Mouse (Mus musculus) limb, embryonic 14.5 days (tissue): ENCODE results near the gene Stag1. TPM values are rescaled to one million over a fixed set of nuclear protein-coding genes. Genes with fewer than 3 reads are reported as not detected.
A peak's percentile ranks its signal among the peaks of the same experiment; 100 is the strongest.

Source experiments
- ATAC-seq: fragments of 200-750 bp; cut with Nextera tagmentation; 2 replicates; pipeline ENCODE4 v1.8.0; 2017; ENCODE audit warnings: low read depth, moderate number of reproducible peaks, moderate TSS enrichment; ENCODE audit not compliant: low FRiP score
- DNase-seq: peaks from one replicate; pipeline ENCODE4 v3.0.0-alpha.2; 2015; ENCODE audit warnings: low spot score
- H3K27ac ChIP-seq: fragments of 300-500 bp; sonication (generic); replicated peaks from 2 replicates; pipeline ENCODE4 v1.5.1; 2014; ENCODE audit warnings: low read depth, mild to moderate bottlenecking, low read length, moderate library complexity, mixed read lengths
- H3K27me3 ChIP-seq: fragments of 300-500 bp; sonication (generic); 2 replicates; pipeline ENCODE4 v1.6.1; 2014; ENCODE audit warnings: low read length, mixed read lengths; ENCODE audit not compliant: control insufficient read depth, insufficient read depth
- H3K36me3 ChIP-seq: fragments of 300-500 bp; sonication (generic); 2 replicates; pipeline ENCODE4 v1.6.1; 2014; ENCODE audit warnings: mild to moderate bottlenecking, low read length, moderate library complexity, mixed read lengths; ENCODE audit not compliant: control insufficient read depth, insufficient read depth
- H3K4me1 ChIP-seq: fragments of 300-500 bp; sonication (generic); 2 replicates; pipeline ENCODE4 v1.6.1; 2014; ENCODE audit warnings: antibody characterized with exemption, low read length, mixed read lengths; ENCODE audit not compliant: control insufficient read depth, insufficient read depth
- H3K4me2 ChIP-seq: fragments of 300-500 bp; sonication (generic); replicated peaks from 2 replicates; pipeline ENCODE4 v1.6.1; 2014; ENCODE audit warnings: low read depth, mild to moderate bottlenecking, low read length, moderate library complexity; ENCODE audit not compliant: severe bottlenecking
- H3K4me3 ChIP-seq: fragments of 300-500 bp; sonication (generic); replicated peaks from 2 replicates; pipeline ENCODE4 v1.5.1; 2014; ENCODE audit warnings: low read length
- H3K9ac ChIP-seq: fragments of 300-500 bp; sonication (generic); 2 replicates; pipeline ENCODE4 v1.6.1; 2014; ENCODE audit warnings: mild to moderate bottlenecking, low read depth, low read length, moderate library complexity; ENCODE audit not compliant: severe bottlenecking
- H3K9me3 ChIP-seq: fragments of 300-500 bp; sonication (generic); 2 replicates; pipeline ENCODE4 v1.6.1; 2016; ENCODE audit warnings: low read length; ENCODE audit not compliant: control insufficient read depth
- POLR2A ChIP-seq: fragments of 200-500 bp; IDR thresholded peaks from 2 replicates; pipeline ENCODE4 v1.8.0; 2012; ENCODE audit warnings: inconsistent platforms, mild to moderate bottlenecking, moderate library complexity, borderline replicate concordance; ENCODE audit not compliant: insufficient read depth, insufficient read length; ENCODE audit errors: extremely low read depth
- WGBS: fragments of 180-500 bp; shearing (Covaris S2); extraction: QIAGEN DNeasy Blood & Tissue Kit; methylation state at CpG from one replicate; pipeline ENCODE4 v1.1.7; 2014; 5-methylcytosine and 5-hydroxymethylcytosine counted together
- polyA plus RNA-seq, 2 experiments: library from polyadenylated mRNA; depleted of rRNA in 1 of 2; stranded (reverse) in 1 of 2; unstranded in 1 of 2; fragments of >200 nt; fragmentation: Nextera tagmentation in 1 of 2; extraction: Ambion mirVana in 1 of 2; gene quantifications; 2 replicates each; pipeline versions ENCODE4 v1.2.1 to v1.2.3; 2012 to 2014

Gene Stag1
- polyA plus RNA-seq, 2 experiments = 35.0 to 45.5 TPM

GRCm38 (mm10) chr9:100865984-100866383, 268.4 kb downstream of the Stag1 start:
- no peak for DNase-seq
- Histone ChIP-seq H3K9me3 (no peaks in the 10 kb centered on the region), H3K4me2 (no peak overlapping the region), H3K4me1 (no peaks in the 10 kb centered on the region), H3K36me3 (no peaks in the 10 kb centered on the region; the same call in 1 of the 2 replicates), H3K4me3 (no peak overlapping the region), H3K27ac (no peak overlapping the region), H3K27me3 (no peaks in the 10 kb centered on the region), H3K9ac (no peak overlapping the region)
- WGBS = 85% methylated on average over 4 of the region's 4 CpGs
- ATAC-seq = no peak
- TF ChIP-seq POLR2A = no peak

GRCm38 (mm10) chr9:100869635-100870034, 272.0 kb downstream of the Stag1 start:
- TF ChIP-seq POLR2A = no peak
- no peaks in the 10 kb centered on the region for H3K4me1 ChIP-seq
- H3K27me3 ChIP-seq = no peaks in the 10 kb centered on the region
- H3K4me3 ChIP-seq = no peak overlapping the region
- H3K9ac ChIP-seq = no peak overlapping the region
- H3K4me2 ChIP-seq = no peak overlapping the region
- no peak overlapping the region for H3K27ac ChIP-seq
- ATAC-seq (no peak), DNase-seq (no peak)
- H3K9me3 ChIP-seq = no peaks in the 10 kb centered on the region
- H3K36me3 ChIP-seq = no peaks in the 10 kb centered on the region; the same call in 1 of the 2 replicates

- Histone ChIP-seq H3K9me3 (no peaks in the 10 kb centered on the region), H3K27me3 (no peaks in the 10 kb centered on the region), H3K4me2 (no peak overlapping the region), H3K9ac (no peak overlapping the region), H3K4me3 (no peak overlapping the region), H3K36me3 (peaks cover 6% of the 10 kb centered on the region), H3K4me1 (no peaks in the 10 kb centered on the region), H3K27ac (no peak overlapping the region)
- DNase-seq = no peak
- WGBS = 87% methylated on average over 1 of the region's 1 CpGs
- TF ChIP-seq POLR2A = no peak
- ATAC-seq = no peak
Measured at GRCm38 (mm10) chr9:100896111-100896510, 298.5 kb downstream of the Stag1 start.

DNA sequence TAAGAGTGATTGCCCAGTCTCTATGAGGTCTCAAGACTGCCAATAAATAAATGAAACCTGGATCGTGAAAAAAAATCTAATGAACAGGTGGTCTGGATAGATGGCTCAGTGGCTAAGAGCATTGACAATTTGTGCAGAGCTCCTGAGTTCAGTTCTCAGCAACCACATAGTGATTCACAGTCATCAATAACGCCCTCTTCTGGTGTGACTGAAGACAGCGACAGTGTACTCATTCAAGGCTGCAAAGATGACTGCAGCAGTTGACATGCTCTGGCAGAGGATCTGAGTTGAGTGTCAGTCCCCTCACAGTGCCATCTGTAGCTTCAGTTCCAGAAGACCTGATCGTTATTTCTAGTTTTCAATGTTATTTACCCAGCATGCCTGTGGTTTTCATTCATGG, 300.4 kb downstream of the Stag1 start:
- WGBS = 86% methylated on average over 4 of the region's 4 CpGs
- H3K27ac ChIP-seq = no peak overlapping the region
- no peaks in the 10 kb centered on the region for H3K27me3 ChIP-seq
- H3K4me2 ChIP-seq = no peak overlapping the region
- no peak for ATAC-seq
- no peak overlapping the region for H3K4me3 ChIP-seq
- peaks cover 6% of the 10 kb centered on the region for H3K36me3 ChIP-seq
- no peaks in the 10 kb centered on the region for H3K9me3 ChIP-seq
- no peaks in the 10 kb centered on the region for H3K4me1 ChIP-seq
- H3K9ac ChIP-seq = no peak overlapping the region
- DNase-seq = no peak
- TF ChIP-seq POLR2A = no peak

GRCm38 (mm10) chr9:100910352-100910751, 312.8 kb downstream of the Stag1 start:
- Histone ChIP-seq H3K4me2 (no peak overlapping the region), H3K36me3 (peaks cover 28% of the 10 kb centered on the region), H3K4me3 (no peak overlapping the region), H3K27me3 (no peaks in the 10 kb centered on the region), H3K9ac (no peak overlapping the region), H3K27ac (no peak overlapping the region), H3K9me3 (no peaks in the 10 kb centered on the region), H3K4me1 (no peaks in the 10 kb centered on the region)
- TF ChIP-seq POLR2A = no peak
- DNase-seq (no peak), ATAC-seq (no peak)

DNA sequence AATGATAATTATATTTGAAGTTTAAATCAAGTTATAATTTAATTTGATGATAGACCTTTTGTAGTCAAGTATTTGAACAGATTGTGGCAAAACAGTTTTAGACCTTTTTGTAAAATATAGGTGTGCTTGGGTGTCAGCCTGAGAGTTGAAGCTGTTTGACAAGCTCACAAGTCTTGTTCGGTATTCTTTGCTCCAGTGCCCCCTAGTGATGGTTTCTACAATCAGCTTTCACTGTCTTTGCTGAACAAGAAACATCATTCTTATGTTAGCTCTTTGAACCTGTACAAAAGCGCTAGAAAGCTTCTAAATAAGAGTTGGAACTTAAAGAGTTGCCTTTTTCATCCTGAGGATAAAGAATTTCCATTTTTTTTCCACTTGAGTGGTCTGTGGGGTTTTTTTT, 319.5 kb downstream of the Stag1 start:
- no peaks in the 10 kb centered on the region for H3K9me3 ChIP-seq
- H3K4me1 ChIP-seq = no peaks in the 10 kb centered on the region
- no peaks in the 10 kb centered on the region for H3K36me3 ChIP-seq
- ATAC-seq (no peak), DNase-seq (peak; percentile 63)
- no peak overlapping the region for H3K4me3 ChIP-seq
- no peak for TF ChIP-seq POLR2A
- WGBS = 50% methylated on average over 2 of the region's 2 CpGs
- no peaks in the 10 kb centered on the region for H3K27me3 ChIP-seq
- no peak overlapping the region for H3K4me2 ChIP-seq
- no peak overlapping the region for H3K9ac ChIP-seq
- H3K27ac ChIP-seq = no peak overlapping the region
